Mouse (Mus musculus) embryonic facial prominence, embryonic 15.5 days (tissue): Measurements from ENCODE around the gene Pus3. TPM values are rescaled to one million over a fixed set of nuclear protein-coding genes. Genes with fewer than 3 reads are reported as not detected.

ENCODE experiments used
- ATAC-seq: fragments of 200-750 bp; cut with Nextera tagmentation; 2 replicates; pipeline ENCODE4 v1.8.0; 2017; ENCODE audit warnings: low read depth, moderate TSS enrichment; ENCODE audit not compliant: insufficient number of reproducible peaks, low FRiP score, low TSS enrichment
- H3K27ac ChIP-seq: fragments of 300-500 bp; sonication (generic); replicated peaks from 2 replicates; pipeline ENCODE4 v1.5.1; 2015; ENCODE audit warnings: mild to moderate bottlenecking, inconsistent platforms
- H3K27me3 ChIP-seq: fragments of 300-500 bp; sonication (generic); 2 replicates; pipeline ENCODE4 v1.6.1; 2015; ENCODE audit warnings: inconsistent platforms
- H3K36me3 ChIP-seq: fragments of 300-500 bp; sonication (generic); 2 replicates; pipeline ENCODE4 v1.6.1; 2015; ENCODE audit warnings: mild to moderate bottlenecking, inconsistent platforms
- H3K4me1 ChIP-seq: fragments of 300-500 bp; sonication (generic); 2 replicates; pipeline ENCODE4 v1.6.1; 2015; ENCODE audit warnings: inconsistent platforms
- H3K4me2 ChIP-seq: fragments of 300-500 bp; sonication (generic); replicated peaks from 2 replicates; pipeline ENCODE4 v1.6.1; 2015; ENCODE audit warnings: mild to moderate bottlenecking, inconsistent platforms
- H3K4me3 ChIP-seq: fragments of 300-500 bp; sonication (generic); replicated peaks from 2 replicates; pipeline ENCODE4 v1.5.1; 2015; ENCODE audit warnings: mild to moderate bottlenecking, inconsistent platforms
- H3K9ac ChIP-seq: fragments of 300-500 bp; sonication (generic); 2 replicates; pipeline ENCODE4 v1.6.1; 2015; ENCODE audit warnings: inconsistent platforms
- H3K9me3 ChIP-seq: fragments of 300-500 bp; sonication (generic); replicated peaks from 2 replicates; pipeline ENCODE4 v1.6.1; 2016; ENCODE audit warnings: inconsistent platforms
- WGBS: fragments of 180-500 bp; shearing (Covaris S2); methylation state at CpG from one replicate; pipeline ENCODE4 v1.1.7; 2015; 5-methylcytosine and 5-hydroxymethylcytosine counted together
- polyA plus RNA-seq: library from polyadenylated mRNA; unstranded; fragments of >200 nt; fragmentation: Nextera tagmentation; extraction: Ambion mirVana; gene quantifications from 2 replicates; pipeline ENCODE4 v1.2.1, GENCODE M21; 2015

Gene Pus3
- polyA plus RNA-seq, 1 experiment from 2014 or later = 18.9 TPM

GRCm38 (mm10) chr9:35529796-35530195 lies 28.6 kb upstream of the Pus3 start:
- H3K9ac ChIP-seq = no peak overlapping the region
- ATAC-seq = no peak
- peaks cover 16% of the 10 kb centered on the region for H3K4me1 ChIP-seq
- no peaks in the 10 kb centered on the region for H3K27me3 ChIP-seq
- H3K27ac ChIP-seq = peak overlapping the region; percentile 29
- WGBS = 4% methylated on average over 1 of the region's 1 CpGs
- H3K4me2 ChIP-seq = no peak overlapping the region
- H3K36me3 ChIP-seq = no peaks in the 10 kb centered on the region
- H3K9me3 ChIP-seq = no peaks in the 10 kb centered on the region
- H3K4me3 ChIP-seq = no peak overlapping the region

GRCm38 (mm10) chr9:35533266-35533665 lies 25.1 kb upstream of the Pus3 start:
- no peak for ATAC-seq
- H3K27me3 ChIP-seq = no peaks in the 10 kb centered on the region
- H3K4me2 ChIP-seq = no peak overlapping the region
- H3K36me3 ChIP-seq = no peaks in the 10 kb centered on the region
- H3K9ac ChIP-seq = no peak overlapping the region
- no peak overlapping the region for H3K27ac ChIP-seq
- H3K9me3 ChIP-seq = no peaks in the 10 kb centered on the region
- 52% methylated on average over 9 of the region's 9 CpGs for WGBS
- peaks cover 16% of the 10 kb centered on the region for H3K4me1 ChIP-seq
- H3K4me3 ChIP-seq = no peak overlapping the region

- Histone ChIP-seq H3K27ac (no peak overlapping the region), H3K4me2 (no peak overlapping the region), H3K36me3 (no peaks in the 10 kb centered on the region), H3K9ac (no peak overlapping the region), H3K27me3 (no peaks in the 10 kb centered on the region), H3K4me1 (peaks cover 9% of the 10 kb centered on the region), H3K4me3 (no peak overlapping the region), H3K9me3 (no peaks in the 10 kb centered on the region)
- peak; percentile 75; the same call in 1 of the 2 replicates for ATAC-seq
- WGBS = 10% methylated on average over 2 of the region's 2 CpGs
Measured at GRCm38 (mm10) chr9:35535110-35535509, 23.3 kb upstream of the Pus3 start.

- no peak overlapping the region for H3K4me3 ChIP-seq
- H3K9me3 ChIP-seq = no peaks in the 10 kb centered on the region
- no peak overlapping the region for H3K4me2 ChIP-seq
- WGBS = 70% methylated on average over 4 of the region's 4 CpGs
- H3K27me3 ChIP-seq = no peaks in the 10 kb centered on the region
- peaks cover 4% of the 10 kb centered on the region; the same call in 1 of the 2 replicates for H3K4me1 ChIP-seq
- no peak for ATAC-seq
- no peak overlapping the region for H3K27ac ChIP-seq
- no peaks in the 10 kb centered on the region for H3K36me3 ChIP-seq
- H3K9ac ChIP-seq = no peak overlapping the region
Measured at GRCm38 (mm10) chr9:35535876-35536275, 22.5 kb upstream of the Pus3 start.

- Histone ChIP-seq H3K9me3 (no peaks in the 10 kb centered on the region), H3K27ac (no peak overlapping the region), H3K4me2 (no peak overlapping the region), H3K27me3 (no peaks in the 10 kb centered on the region), H3K9ac (no peak overlapping the region), H3K36me3 (no peaks in the 10 kb centered on the region), H3K4me3 (no peak overlapping the region), H3K4me1 (no peaks in the 10 kb centered on the region; the same call in 1 of the 2 replicates)
- WGBS = 76% methylated on average over 13 of the region's 13 CpGs
- ATAC-seq = no peak
Measured at GRCm38 (mm10) chr9:35539001-35539750, 19.2 kb upstream of the Pus3 start.

GRCm38 (mm10) chr9:35541024-35541423 lies 17.4 kb upstream of the Pus3 start:
- Histone ChIP-seq H3K4me2 (no peak overlapping the region), H3K27me3 (no peaks in the 10 kb centered on the region), H3K9me3 (no peaks in the 10 kb centered on the region), H3K4me3 (no peak overlapping the region), H3K27ac (no peak overlapping the region), H3K9ac (no peak overlapping the region), H3K36me3 (no peaks in the 10 kb centered on the region), H3K4me1 (no peaks in the 10 kb centered on the region)
- WGBS = 72% methylated on average over 5 of the region's 5 CpGs
- no peak for ATAC-seq

GRCm38 (mm10) chr9:35541488-35541887 lies 16.9 kb upstream of the Pus3 start:
- Histone ChIP-seq H3K9ac (no peak overlapping the region), H3K4me1 (no peaks in the 10 kb centered on the region), H3K36me3 (no peaks in the 10 kb centered on the region), H3K4me3 (no peak overlapping the region), H3K9me3 (no peaks in the 10 kb centered on the region), H3K4me2 (no peak overlapping the region), H3K27me3 (no peaks in the 10 kb centered on the region), H3K27ac (no peak overlapping the region)
- peak; percentile 76; the same call in 1 of the 2 replicates for ATAC-seq
- WGBS = 4% methylated on average over 6 of the region's 6 CpGs

- H3K4me2 ChIP-seq = no peak overlapping the region
- no peak overlapping the region for H3K4me3 ChIP-seq
- H3K9me3 ChIP-seq = no peaks in the 10 kb centered on the region
- no peaks in the 10 kb centered on the region for H3K36me3 ChIP-seq
- no peak for ATAC-seq
- H3K9ac ChIP-seq = no peak overlapping the region
- WGBS = 67% methylated on average over 6 of the region's 6 CpGs
- no peak overlapping the region for H3K27ac ChIP-seq
- H3K27me3 ChIP-seq = no peaks in the 10 kb centered on the region
- no peaks in the 10 kb centered on the region for H3K4me1 ChIP-seq
Measured at GRCm38 (mm10) chr9:35541941-35542340, 16.5 kb upstream of the Pus3 start.

GRCm38 (mm10) chr9:35543099-35543860 lies 15.1 kb upstream of the Pus3 start:
- H3K4me2 ChIP-seq = no peak overlapping the region
- no peak overlapping the region for H3K4me3 ChIP-seq
- no peaks in the 10 kb centered on the region for H3K27me3 ChIP-seq
- no peak overlapping the region for H3K9ac ChIP-seq
- H3K27ac ChIP-seq = no peak overlapping the region
- H3K9me3 ChIP-seq = no peaks in the 10 kb centered on the region
- WGBS = 74% methylated on average over 14 of the region's 14 CpGs
- H3K4me1 ChIP-seq = no peaks in the 10 kb centered on the region
- no peaks in the 10 kb centered on the region for H3K36me3 ChIP-seq
- no peak for ATAC-seq

- H3K9ac ChIP-seq = no peak overlapping the region
- no peak overlapping the region for H3K4me2 ChIP-seq
- H3K9me3 ChIP-seq = no peaks in the 10 kb centered on the region
- 56% methylated on average over 2 of the region's 2 CpGs for WGBS
- ATAC-seq = no peak
- H3K4me1 ChIP-seq = no peaks in the 10 kb centered on the region
- no peak overlapping the region for H3K4me3 ChIP-seq
- H3K36me3 ChIP-seq = no peaks in the 10 kb centered on the region
- H3K27me3 ChIP-seq = no peaks in the 10 kb centered on the region
- H3K27ac ChIP-seq = no peak overlapping the region
Measured at GRCm38 (mm10) chr9:35544666-35545065, 13.7 kb upstream of the Pus3 start.

GRCm38 (mm10) chr9:35545704-35546103 lies 12.7 kb upstream of the Pus3 start:
- no peak overlapping the region for H3K27ac ChIP-seq
- no peaks in the 10 kb centered on the region for H3K27me3 ChIP-seq
- no peak for ATAC-seq
- H3K4me2 ChIP-seq = no peak overlapping the region
- H3K9me3 ChIP-seq = no peaks in the 10 kb centered on the region
- no peaks in the 10 kb centered on the region for H3K36me3 ChIP-seq
- no peak overlapping the region for H3K4me3 ChIP-seq
- H3K4me1 ChIP-seq = no peaks in the 10 kb centered on the region
- 71% methylated on average over 12 of the region's 12 CpGs for WGBS
- H3K9ac ChIP-seq = no peak overlapping the region
